In the genomic region with DNA sequence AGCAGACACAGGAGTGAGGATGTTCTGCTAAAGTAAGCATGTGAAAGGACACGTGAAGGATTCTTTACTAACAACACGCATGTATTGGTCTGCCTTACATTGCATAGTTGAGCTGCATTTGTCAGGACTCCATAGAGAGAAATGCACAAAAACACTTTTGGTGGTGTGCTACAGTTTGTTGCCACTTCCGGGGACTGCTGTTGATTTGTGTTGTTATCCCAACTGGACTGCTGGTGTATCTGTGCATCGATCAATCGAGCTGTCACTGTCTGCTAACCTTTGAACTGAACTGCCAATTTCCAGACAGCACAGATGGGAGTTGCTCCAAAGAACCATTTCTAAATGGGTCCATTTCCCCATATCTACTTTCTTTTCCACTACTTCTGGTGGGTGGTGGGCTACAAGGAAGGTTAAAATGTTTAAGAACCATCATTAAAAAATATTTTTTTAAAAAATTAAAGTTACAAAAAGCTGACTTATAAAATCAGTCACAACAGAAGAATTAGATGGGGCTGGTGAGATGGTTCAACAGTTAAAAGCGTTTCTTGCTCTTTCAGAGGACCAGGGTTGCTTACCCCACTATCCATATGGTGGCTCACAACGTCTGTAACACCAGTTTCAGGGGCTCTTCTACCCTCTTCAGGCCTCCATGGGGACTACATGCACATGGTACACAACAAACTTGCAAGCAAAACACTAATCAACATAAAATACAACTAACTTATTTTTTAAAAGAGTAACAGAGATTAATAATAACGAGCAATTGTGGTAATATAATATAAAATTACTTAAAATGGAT, we compare ENCODE assay signal across 21 mouse cellular contexts.
DNase-seq lines count a peak whose midpoint lies in the region; ATAC-seq and TF ChIP-seq lines count a peak whose summit lies in the region.
"Had no signal": no experiment of that assay in that cellular context is flagged by ENCODE, and none has a peak within 500 bp of the region (broad histone marks: within the 10 kb centered on the region; RNA-seq: fewer than 3 reads in every experiment).

No protein-coding gene starts in this region.

- no peak overlapping the region for H3K4me2 ChIP-seq in kidney, postnatal 0 days (ENCODE audit: low read length)
- no peak overlapping the region for H3K4me2 ChIP-seq in kidney, embryonic 14.5 days (replicated peaks; ENCODE audit: low read depth, low read length)
- no peak overlapping the region for H3K4me2 ChIP-seq in midbrain, embryonic 11.5 days
- no peak overlapping the region for H3K4me2 ChIP-seq in midbrain, embryonic 13.5 days (replicated peaks)
- H3K4me2 ChIP-seq: embryonic facial prominence, embryonic 13.5 days; limb, embryonic 12.5 days; neural tube, embryonic 15.5 days had no signal

- no peaks in the 10 kb centered on the region for H3K79me2 ChIP-seq in MEL (ENCODE audit: control insufficient read depth, insufficient read depth, low read length, poor library complexity)

- H3K4me3 ChIP-seq in kidney, postnatal 0 days (replicated peaks; ENCODE audit: low read depth, low read length), result no peak overlapping the region
- no peak overlapping the region for H3K4me3 ChIP-seq in kidney, embryonic 14.5 days (ENCODE audit: low read length)
- H3K4me3 ChIP-seq in midbrain, embryonic 11.5 days (ENCODE audit: low read depth, low read length), result no peak overlapping the region
- no peak overlapping the region for H3K4me3 ChIP-seq in midbrain, embryonic 13.5 days (replicated peaks)
- H3K4me3 ChIP-seq in MEL (ENCODE audit: control insufficient read depth in 1 of 2, insufficient read depth in 1 of 2, low read depth in 2 of 2, low read length in 2 of 2), result no peak overlapping the region
- H3K4me3 ChIP-seq: embryonic facial prominence, embryonic 13.5 days; heart, embryonic 10.5 days; limb, embryonic 12.5 days; neural tube, embryonic 15.5 days had no signal

- H3K9me3 ChIP-seq in kidney, postnatal 0 days (replicated peaks; ENCODE audit: low read length), result no peaks in the 10 kb centered on the region
- no peaks in the 10 kb centered on the region for H3K9me3 ChIP-seq in kidney, embryonic 14.5 days (ENCODE audit: control insufficient read depth, low read length)
- no peaks in the 10 kb centered on the region for H3K9me3 ChIP-seq in midbrain, embryonic 11.5 days (ENCODE audit: control insufficient read depth, low read length)
- no peaks in the 10 kb centered on the region for H3K9me3 ChIP-seq in midbrain, embryonic 13.5 days
- H3K9me3 ChIP-seq in MEL (replicated peaks; ENCODE audit: insufficient read depth, low read length), result no peaks in the 10 kb centered on the region
- H3K9me3 ChIP-seq: embryonic facial prominence, embryonic 13.5 days; heart, embryonic 10.5 days; limb, embryonic 12.5 days; neural tube, embryonic 15.5 days had no signal

- no peak for ATAC-seq in kidney, postnatal 0 days (replicated peaks; ENCODE audit: low FRiP score, low read depth)
- no peak for ATAC-seq in kidney, embryonic 14.5 days (ENCODE audit: low FRiP score, low TSS enrichment)
- no peak for ATAC-seq in midbrain, embryonic 11.5 days (ENCODE audit: low FRiP score)
- no peak for ATAC-seq in midbrain, embryonic 13.5 days
- no peak for ATAC-seq in activated CD4-positive, CD25-positive, alpha-beta regulatory T cell, adult 4 months
- ATAC-seq: forebrain, embryonic 14.5 days; inflammation-experienced regulatory T-cells, adult 6 months had no signal

- no peak overlapping the region for H3K27ac ChIP-seq in kidney, postnatal 0 days
- H3K27ac ChIP-seq in kidney, embryonic 14.5 days (ENCODE audit: low read depth, low read length), result no peak overlapping the region
- H3K27ac ChIP-seq in midbrain, embryonic 11.5 days (ENCODE audit: low read depth, low read length), result no peak overlapping the region
- no peak overlapping the region for H3K27ac ChIP-seq in midbrain, embryonic 13.5 days
- H3K27ac ChIP-seq in MEL (ENCODE audit: control insufficient read depth, low read depth, low read length), result no peak overlapping the region
- H3K27ac ChIP-seq: embryonic facial prominence, embryonic 13.5 days; heart, embryonic 10.5 days; limb, embryonic 12.5 days; macrophage; neural tube, embryonic 15.5 days had no signal

- TF ChIP-seq POLR2A in MEL (IDR thresholded peaks at IDR 0.05; ENCODE audit: control insufficient read depth in 1 of 2, insufficient read depth in 1 of 2, low read depth in 1 of 2, low read length in 2 of 2, poor library complexity in 1 of 2), result no peak

- TF ChIP-seq EP300 in MEL (IDR thresholded peaks at IDR 0.05; ENCODE audit: low read depth in 1 of 2, low read length in 2 of 2), result no peak

- H3K27me3 ChIP-seq in kidney, postnatal 0 days (ENCODE audit: insufficient read depth, low read length), result no peaks in the 10 kb centered on the region
- no peaks in the 10 kb centered on the region for H3K27me3 ChIP-seq in kidney, embryonic 14.5 days (ENCODE audit: control insufficient read depth, insufficient read depth, low read length)
- no peaks in the 10 kb centered on the region for H3K27me3 ChIP-seq in midbrain, embryonic 11.5 days (ENCODE audit: control insufficient read depth, insufficient read depth, low read length)
- H3K27me3 ChIP-seq in midbrain, embryonic 13.5 days, result no peaks in the 10 kb centered on the region
- no peaks in the 10 kb centered on the region for H3K27me3 ChIP-seq in MEL (ENCODE audit: control insufficient read depth in 1 of 2, insufficient read depth in 2 of 2, low read length in 2 of 2)
- H3K27me3 ChIP-seq in splenic B cell, adult 2 months (ENCODE audit: control insufficient read depth, insufficient read depth, low read length, poor library complexity, severe bottlenecking), result no peaks in the 10 kb centered on the region
- H3K27me3 ChIP-seq: embryonic facial prominence, embryonic 13.5 days; limb, embryonic 12.5 days; neural tube, embryonic 15.5 days had no signal

- 85% methylated on average over 8 of the region's 8 CpGs for WGBS in kidney, postnatal 0 days
- 86% methylated on average over 8 of the region's 8 CpGs for WGBS in kidney, embryonic 14.5 days
- WGBS in midbrain, embryonic 11.5 days, result 86% methylated on average over 8 of the region's 8 CpGs
- WGBS in midbrain, embryonic 13.5 days, result 85% methylated on average over 8 of the region's 8 CpGs

- H3K9ac ChIP-seq in kidney, postnatal 0 days (ENCODE audit: low read depth, low read length), result no peak overlapping the region
- no peak overlapping the region for H3K9ac ChIP-seq in kidney, embryonic 14.5 days (ENCODE audit: low read depth, low read length)
- H3K9ac ChIP-seq in midbrain, embryonic 11.5 days (ENCODE audit: low read length), result no peak overlapping the region
- no peak overlapping the region for H3K9ac ChIP-seq in midbrain, embryonic 13.5 days (replicated peaks)
- H3K9ac ChIP-seq in MEL (ENCODE audit: control insufficient read depth, low read depth, low read length, poor library complexity, severe bottlenecking), result no peak overlapping the region
- H3K9ac ChIP-seq: embryonic facial prominence, embryonic 13.5 days; limb, embryonic 12.5 days; neural tube, embryonic 15.5 days had no signal

- H3K4me1 ChIP-seq in kidney, postnatal 0 days (replicated peaks; ENCODE audit: insufficient read depth, low read length), result no peaks in the 10 kb centered on the region
- H3K4me1 ChIP-seq in kidney, embryonic 14.5 days (ENCODE audit: control insufficient read depth, insufficient read depth, low read length), result no peaks in the 10 kb centered on the region
- H3K4me1 ChIP-seq in midbrain, embryonic 11.5 days (ENCODE audit: control insufficient read depth, insufficient read depth, low read length), result no peaks in the 10 kb centered on the region; the same call in 1 of the 2 replicates
- H3K4me1 ChIP-seq in midbrain, embryonic 13.5 days (replicated peaks), result no peaks in the 10 kb centered on the region
- H3K4me1 ChIP-seq in MEL (ENCODE audit: control insufficient read depth in 1 of 2, insufficient read depth in 2 of 2, low read length in 2 of 2), result peaks cover 0 to 9% of the 10 kb centered on the region in 2 experiments; a peak in 2 of 4 replicates
- H3K4me1 ChIP-seq: embryonic facial prominence, embryonic 13.5 days; limb, embryonic 12.5 days had no signal

- no peaks in the 10 kb centered on the region for H3K36me3 ChIP-seq in kidney, postnatal 0 days (ENCODE audit: insufficient read depth, low read length)
- no peaks in the 10 kb centered on the region; the same call in 1 of the 2 replicates for H3K36me3 ChIP-seq in kidney, embryonic 14.5 days (ENCODE audit: control insufficient read depth, insufficient read depth, low read length)
- no peaks in the 10 kb centered on the region for H3K36me3 ChIP-seq in midbrain, embryonic 11.5 days (ENCODE audit: control insufficient read depth, insufficient read depth, low read length)
- peaks cover 13% of the 10 kb centered on the region; the same call in 1 of the 2 replicates for H3K36me3 ChIP-seq in midbrain, embryonic 13.5 days
- H3K36me3 ChIP-seq in MEL (ENCODE audit: control insufficient read depth in 1 of 2, insufficient read depth in 2 of 2, low read length in 2 of 2), result peaks cover 0 to 2% of the 10 kb centered on the region in 2 experiments; a peak in 2 of 4 replicates
- H3K36me3 ChIP-seq in splenic B cell, adult 2 months (ENCODE audit: control insufficient read depth, insufficient read depth, low read length, poor library complexity, severe bottlenecking), result no peaks in the 10 kb centered on the region

- peak; percentile 65 for TF ChIP-seq RAD21 in MEL (IDR thresholded peaks at IDR 0.05; ENCODE audit: low read depth, low read length)

- DNase-seq in kidney, postnatal 0 days (ENCODE audit: low spot score), result no peak
- peak; percentile 76 for DNase-seq in midbrain, embryonic 11.5 days (ENCODE audit: low spot score, missing footprints)
- peak; percentile 40 for DNase-seq in MEL (ENCODE audit: low read depth, low spot score)
- DNase-seq in splenic B cell, adult 2 months (ENCODE audit: low read depth, low spot score), result peak; percentile 24
- DNase-seq: cerebellum, adult 9-11 months; gastrocnemius, postnatal 14 days; heart, postnatal 10 days; kidney, adult 9 months; lung, adult 18-20 months; midbrain, embryonic 14.5 days; thymus, postnatal 4 days had no signal

- TF ChIP-seq CTCF in kidney, postnatal 0 days (IDR thresholded peaks at IDR 0.05; ENCODE audit: low read depth), result peak; percentile 36; the same call in 1 of the 2 replicates
- TF ChIP-seq CTCF in MEL (IDR thresholded peaks at IDR 0.05 in 2 of 3, conservative IDR thresholded peaks at IDR 0.05 in 1 of 3; ENCODE audit: control insufficient read depth in 1 of 3, insufficient read depth in 1 of 3, low read depth in 2 of 3, low read length in 3 of 3, poor library complexity in 1 of 3, severe bottlenecking in 1 of 3), result peak in 2 of 3 experiments; percentile 32 to 56; a peak in 3 of 6 replicates

TF ChIP-seq in MEL, 35 proteins besides CTCF, POLR2A, EP300 and RAD21:
- no peak for TF ChIP-seq MAZ (IDR thresholded peaks at IDR 0.05; ENCODE audit: low read depth, low read length)
- peak; percentile 59 for TF ChIP-seq ZC3H11A (IDR thresholded peaks at IDR 0.05; ENCODE audit: low read depth, low read length)
- no peak for TF ChIP-seq E2F4 (IDR thresholded peaks at IDR 0.05; ENCODE audit: borderline replicate concordance, low read depth, low read length)
- peak; percentile 58 for TF ChIP-seq SMC3 (IDR thresholded peaks at IDR 0.05; ENCODE audit: low read depth, low read length)
